Mouse (Mus musculus) lung, postnatal 0 days (tissue): ENCODE results near the gene Gaa. TPM values are rescaled to one million over a fixed set of nuclear protein-coding genes. Genes with fewer than 3 reads are reported as not detected.
A peak's percentile ranks its signal among the peaks of the same experiment; 100 is the strongest.
"Not testable (repeated sequence)": the region's sequence is repeated elsewhere in the genome, so short reads cannot be mapped to it uniquely, and the experiment has no call there.

ENCODE experiments used
- ATAC-seq: fragments of 200-750 bp; cut with Nextera tagmentation; 2 replicates; pipeline ENCODE4 v1.8.0; 2017; ENCODE audit warnings: moderate library complexity
- DNase-seq: peaks from one replicate; pipeline ENCODE4 v3.0.0-alpha.2; 2016; ENCODE audit warnings: low spot score
- H3K27ac ChIP-seq: fragments of 300-500 bp; sonication (generic); 2 replicates; pipeline ENCODE4 v1.5.1; 2014; ENCODE audit warnings: antibody characterized with exemption, mild to moderate bottlenecking, low read length, mixed read lengths
- H3K27me3 ChIP-seq: fragments of 300-500 bp; sonication (generic); replicated peaks from 2 replicates; pipeline ENCODE4 v1.6.1; 2014; ENCODE audit warnings: low read length, mixed read lengths; ENCODE audit not compliant: insufficient read depth
- H3K36me3 ChIP-seq: fragments of 300-500 bp; sonication (generic); 2 replicates; pipeline ENCODE4 v1.6.1; 2014; ENCODE audit warnings: low read length, mixed read lengths; ENCODE audit not compliant: insufficient read depth
- H3K4me1 ChIP-seq: fragments of 300-500 bp; sonication (generic); 2 replicates; pipeline ENCODE4 v1.6.1; 2014; ENCODE audit warnings: antibody characterized with exemption, low read depth, low read length, mixed read lengths; ENCODE audit not compliant: insufficient read depth
- H3K4me2 ChIP-seq: fragments of 300-500 bp; sonication (generic); replicated peaks from 2 replicates; pipeline ENCODE4 v1.6.1; 2014; ENCODE audit warnings: low read depth, mild to moderate bottlenecking, low read length, moderate library complexity, mixed read lengths
- H3K4me3 ChIP-seq: fragments of 300-500 bp; sonication (generic); 2 replicates; pipeline ENCODE4 v1.5.1; 2014; ENCODE audit warnings: low read depth, low read length
- H3K9ac ChIP-seq: fragments of 300-500 bp; sonication (generic); replicated peaks from 2 replicates; pipeline ENCODE4 v1.6.1; 2014; ENCODE audit warnings: low read depth, mild to moderate bottlenecking
- H3K9me3 ChIP-seq: fragments of 300-500 bp; sonication (generic); 2 replicates; pipeline ENCODE4 v1.6.1; 2016; ENCODE audit warnings: low read length, mixed read lengths
- CTCF ChIP-seq: IDR thresholded peaks from 2 replicates; pipeline ENCODE4 v1.5.1; 2016; ENCODE audit warnings: antibody characterized with exemption, mild to moderate bottlenecking
- EP300 ChIP-seq: IDR thresholded peaks from 2 replicates; pipeline ENCODE4 v1.6.1; 2016; ENCODE audit warnings: antibody characterized with exemption, mild to moderate bottlenecking, control low read depth
- WGBS: fragments of 180-500 bp; shearing (Covaris S2); extraction: QIAGEN DNeasy Blood & Tissue Kit; methylation state at CpG from one replicate; pipeline ENCODE4 v1.1.7; 2014; 5-methylcytosine and 5-hydroxymethylcytosine counted together
- polyA plus RNA-seq: library from polyadenylated mRNA; unstranded; fragments of >200 nt; fragmentation: Nextera tagmentation; extraction: Ambion mirVana; gene quantifications from 2 replicates; pipeline ENCODE4 v1.2.1, GENCODE M21; 2015

Gaa gene
- polyA plus RNA-seq, 1 experiment from 2014 or later, result 45.1 TPM

GRCm38 (mm10) chr11:119273186-119273930 lies 5.7 kb downstream of the Gaa start:
- WGBS, result 89% methylated on average over 8 of the region's 8 CpGs
- peak; percentile 12 for DNase-seq
- Histone ChIP-seq H3K9me3 (no peaks in the 10 kb centered on the region), H3K27me3 (no peaks in the 10 kb centered on the region), H3K36me3 (no peaks in the 10 kb centered on the region), H3K27ac (no peak overlapping the region), H3K4me2 (no peak overlapping the region), H3K4me3 (no peak overlapping the region), H3K9ac (no peak overlapping the region), H3K4me1 (peaks cover 2% of the 10 kb centered on the region; the same call in 1 of the 2 replicates)
- TF ChIP-seq CTCF (peak; percentile 46; the same call in 1 of the 2 replicates), EP300 (no peak)
- ATAC-seq, result peak; percentile 13; the same call in 1 of the 2 replicates

GRCm38 (mm10) chr11:119281030-119281429 lies 13.3 kb downstream of the Gaa start:
- no peak for DNase-seq
- Histone ChIP-seq H3K4me1 (no peaks in the 10 kb centered on the region), H3K9ac (no peak overlapping the region), H3K9me3 (no peaks in the 10 kb centered on the region), H3K4me3 (no peak overlapping the region), H3K27me3 (no peaks in the 10 kb centered on the region), H3K36me3 (peaks cover 15% of the 10 kb centered on the region; the same call in 1 of the 2 replicates), H3K4me2 (no peak overlapping the region), H3K27ac (no peak overlapping the region)
- 83% methylated on average over 15 of the region's 15 CpGs for WGBS
- TF ChIP-seq EP300 (no peak), CTCF (no peak)
- no peak for ATAC-seq

GRCm38 (mm10) chr11:119285791-119286527 lies 18.3 kb downstream of the Gaa start:
- H3K27ac ChIP-seq, result peak overlapping the region; percentile 32; the same call in 1 of the 2 replicates
- no peak overlapping the region for H3K4me3 ChIP-seq
- WGBS, result 28% methylated on average over 9 of the region's 9 CpGs
- ATAC-seq (peak; percentile 91), DNase-seq (peak; percentile 78)
- no peak overlapping the region for H3K9ac ChIP-seq
- H3K27me3 ChIP-seq, result no peaks in the 10 kb centered on the region
- TF ChIP-seq EP300 (no peak), CTCF (no peak)
- H3K9me3 ChIP-seq, result no peaks in the 10 kb centered on the region
- peaks cover 41% of the 10 kb centered on the region for H3K36me3 ChIP-seq
- H3K4me1 ChIP-seq, result no peaks in the 10 kb centered on the region
- no peak overlapping the region for H3K4me2 ChIP-seq

GRCm38 (mm10) chr11:119287207-119287992 lies 19.7 kb downstream of the Gaa start:
- ATAC-seq, result no peak
- no peak for DNase-seq
- H3K27me3 ChIP-seq, result no peaks in the 10 kb centered on the region
- no peaks in the 10 kb centered on the region for H3K9me3 ChIP-seq
- WGBS, result 85% methylated on average over 20 of the region's 20 CpGs
- no peak for TF ChIP-seq CTCF
- TF ChIP-seq EP300, result no peak
- no peak overlapping the region for H3K4me3 ChIP-seq
- peaks cover 42% of the 10 kb centered on the region for H3K36me3 ChIP-seq
- no peak overlapping the region for H3K27ac ChIP-seq
- H3K9ac ChIP-seq, result no peak overlapping the region
- no peak overlapping the region for H3K4me2 ChIP-seq
- H3K4me1 ChIP-seq, result no peaks in the 10 kb centered on the region

GRCm38 (mm10) chr11:119292861-119293260 lies 25.2 kb downstream of the Gaa start:
- not testable (repeated sequence) for H3K9ac ChIP-seq, H3K4me2 ChIP-seq, DNase-seq, ATAC-seq, H3K9me3 ChIP-seq, H3K27me3 ChIP-seq, H3K4me3 ChIP-seq, H3K27ac ChIP-seq, H3K4me1 ChIP-seq
- 99% methylated on average over 8 of the region's 8 CpGs for WGBS
- H3K36me3 ChIP-seq, result peaks cover 54% of the 10 kb centered on the region

- Histone ChIP-seq H3K9me3 (no peaks in the 10 kb centered on the region), H3K27ac (no peak overlapping the region), H3K36me3 (peaks cover 31% of the 10 kb centered on the region), H3K9ac (no peak overlapping the region), H3K27me3 (no peaks in the 10 kb centered on the region), H3K4me2 (no peak overlapping the region), H3K4me3 (no peak overlapping the region), H3K4me1 (peaks cover 4% of the 10 kb centered on the region; the same call in 1 of the 2 replicates)
- ATAC-seq, result no peak
- TF ChIP-seq CTCF, result peak; percentile 16; the same call in 1 of the 2 replicates
- no peak for TF ChIP-seq EP300
- WGBS, result 68% methylated on average over 6 of the region's 6 CpGs
- DNase-seq, result no peak
Measured at GRCm38 (mm10) chr11:119297996-119298395, 30.3 kb downstream of the Gaa start.
